Mouse (Mus musculus) embryo, embryonic 11 days (tissue): Measurements from ENCODE around the gene Prcd.
"Not testable (repeated sequence)": the region's sequence is repeated elsewhere in the genome, so short reads cannot be mapped to it uniquely, and the experiment has no call there.

Experiments
- DNase-seq: peaks from one replicate; pipeline ENCODE4 v3.0.0-alpha.2; 2015

Prcd gene

GRCm38 (mm10) chr11:116626299-116627071, 26.8 kb upstream of the Prcd start, which contains the start of gene Rhbdf2:
Gene Rhbdf2, minus strand, starts transcription at chr11:116627019.
- no peak for DNase-seq

- DNase-seq = peak; percentile 40
Observed at GRCm38 (mm10) chr11:116627072-116628020, 26.0 kb upstream of the Prcd start.

- peak; percentile 89 for DNase-seq
Observed at GRCm38 (mm10) chr11:116628712-116629111, 24.6 kb upstream of the Prcd start.

- DNase-seq = no peak
Observed at GRCm38 (mm10) chr11:116629472-116629871, 23.9 kb upstream of the Prcd start.

- peak; percentile 28 for DNase-seq
Observed at GRCm38 (mm10) chr11:116630171-116630965, 23.0 kb upstream of the Prcd start.

GRCm38 (mm10) chr11:116632962-116633361, 20.4 kb upstream of the Prcd start:
- DNase-seq = no peak

- not testable (repeated sequence) for DNase-seq
Observed at GRCm38 (mm10) chr11:116636607-116637006, 16.7 kb upstream of the Prcd start.

GRCm38 (mm10) chr11:116641168-116641567, 12.2 kb upstream of the Prcd start:
- no peak for DNase-seq

GRCm38 (mm10) chr11:116641731-116642130, 11.6 kb upstream of the Prcd start:
- DNase-seq = no peak

- DNase-seq = peak; percentile 89
Observed at GRCm38 (mm10) chr11:116642681-116643578, 10.4 kb upstream of the Prcd start.

- peak; percentile 57 for DNase-seq
Observed at GRCm38 (mm10) chr11:116643579-116644224, 9.6 kb upstream of the Prcd start.

GRCm38 (mm10) chr11:116644225-116645112, 8.9 kb upstream of the Prcd start:
- no peak for DNase-seq

- DNase-seq = peak; percentile 54
Observed at GRCm38 (mm10) chr11:116645446-116646110, 7.8 kb upstream of the Prcd start.

- no peak for DNase-seq
Observed at GRCm38 (mm10) chr11:116646136-116646535, 7.2 kb upstream of the Prcd start.

GRCm38 (mm10) chr11:116646771-116647170, 6.6 kb upstream of the Prcd start:
- DNase-seq = no peak

- DNase-seq = peak; percentile 64
Observed at GRCm38 (mm10) chr11:116647340-116647991, 5.9 kb upstream of the Prcd start.

- DNase-seq = no peak
Observed at GRCm38 (mm10) chr11:116648213-116648921, 5.0 kb upstream of the Prcd start.

GRCm38 (mm10) chr11:116648976-116649375, 4.4 kb upstream of the Prcd start:
- DNase-seq = no peak
